Mouse (Mus musculus): Measurements from ENCODE around the gene D430042O09Rik.

DNA sequence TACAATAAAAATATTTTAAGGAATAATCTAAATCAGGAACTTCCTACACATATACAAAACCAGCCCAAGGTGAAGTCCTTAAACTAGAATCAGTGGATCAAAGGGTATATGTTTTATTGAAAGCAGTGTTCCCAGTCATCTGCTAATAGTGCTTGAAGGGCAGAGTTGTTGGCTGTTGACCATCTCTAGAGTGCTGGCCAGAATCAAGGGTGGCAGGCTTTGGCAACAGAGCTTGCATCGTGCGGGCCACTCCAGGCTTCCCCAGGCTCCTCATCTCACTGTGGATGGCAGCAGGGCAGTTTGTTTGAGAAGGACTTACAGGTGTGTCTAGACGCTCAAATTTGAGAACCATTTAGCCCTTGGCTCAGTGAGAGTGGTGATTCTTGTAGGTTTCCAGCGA is 26.1 kb downstream of the D430042O09Rik start:
- TF ChIP-seq TCF12 (IDR thresholded peaks at IDR 0.05; ENCODE audit: insufficient read depth, poor library complexity, severe bottlenecking) = no peak
- no peak for TF ChIP-seq USF1 (IDR thresholded peaks at IDR 0.05; ENCODE audit: low read depth)
- TF ChIP-seq POLR2A (IDR thresholded peaks at IDR 0.05; ENCODE audit: insufficient read length, low read depth) = no peak
- TF ChIP-seq REST (IDR thresholded peaks at IDR 0.05; ENCODE audit: insufficient read depth, insufficient read length) = no peak
- no peak for TF ChIP-seq MYOD1 (IDR thresholded peaks at IDR 0.05; ENCODE audit: control insufficient read depth in 1 of 3, insufficient read length in 2 of 3, low read depth in 2 of 3)
- TF ChIP-seq CEBPB (IDR thresholded peaks at IDR 0.05; ENCODE audit: insufficient read depth, poor library complexity, severe bottlenecking) = no peak
- no peak for TF ChIP-seq POLR2AphosphoS2 (IDR thresholded peaks at IDR 0.05; ENCODE audit: insufficient read length, low read depth)
- no peak for TF ChIP-seq SRF (IDR thresholded peaks at IDR 0.05; ENCODE audit: control insufficient read depth, insufficient read length, low read depth)
- TF ChIP-seq MAX (IDR thresholded peaks at IDR 0.05; ENCODE audit: low read depth) = no peak
